In genomic region chr6:51664049-51664448, GRCm38 (mm10) we compare ENCODE assay signal across 19 mouse cellular contexts.
DNase-seq lines count a peak whose midpoint lies in the region; ATAC-seq and TF ChIP-seq lines count a peak whose summit lies in the region.
"Had no signal": no experiment of that assay in that cellular context is flagged by ENCODE, and none has a peak within 500 bp of the region (broad histone marks: within the 10 kb centered on the region; RNA-seq: fewer than 3 reads in every experiment).

No protein-coding gene starts in this region.

- H3K27ac ChIP-seq in midbrain, embryonic 11.5 days (ENCODE audit: low read depth, low read length) = no peak overlapping the region
- H3K27ac ChIP-seq in midbrain, postnatal 0 days (ENCODE audit: low read depth, low read length) = no peak overlapping the region
- H3K27ac ChIP-seq in hindbrain, embryonic 13.5 days = no peak overlapping the region
- H3K27ac ChIP-seq: embryonic facial prominence, embryonic 10.5 days; embryonic facial prominence, embryonic 12.5 days; forebrain, embryonic 13.5 days; forebrain, embryonic 15.5 days had no signal

- no peaks in the 10 kb centered on the region for H3K36me3 ChIP-seq in midbrain, embryonic 11.5 days (ENCODE audit: control insufficient read depth, insufficient read depth, low read length)
- no peaks in the 10 kb centered on the region for H3K36me3 ChIP-seq in midbrain, postnatal 0 days (ENCODE audit: insufficient read depth, low read length)
- no peaks in the 10 kb centered on the region for H3K36me3 ChIP-seq in hindbrain, embryonic 13.5 days
- H3K36me3 ChIP-seq: embryonic facial prominence, embryonic 10.5 days; embryonic facial prominence, embryonic 12.5 days; forebrain, embryonic 15.5 days had no signal

- no peaks in the 10 kb centered on the region; the same call in 1 of the 2 replicates for H3K4me1 ChIP-seq in midbrain, embryonic 11.5 days (ENCODE audit: control insufficient read depth, insufficient read depth, low read length)
- no peaks in the 10 kb centered on the region for H3K4me1 ChIP-seq in midbrain, postnatal 0 days (ENCODE audit: insufficient read depth, low read length)
- H3K4me1 ChIP-seq in hindbrain, embryonic 13.5 days (replicated peaks) = no peaks in the 10 kb centered on the region
- H3K4me1 ChIP-seq: embryonic facial prominence, embryonic 10.5 days; embryonic facial prominence, embryonic 12.5 days; forebrain, embryonic 13.5 days; forebrain, embryonic 15.5 days had no signal

- TF ChIP-seq CTCF in midbrain, postnatal 0 days (IDR thresholded peaks at IDR 0.05) = no peak

- ATAC-seq in frontal cortex, adult (ENCODE audit: low TSS enrichment) = peak; percentile 92
- no peak for ATAC-seq in midbrain, embryonic 11.5 days (ENCODE audit: low FRiP score)
- no peak for ATAC-seq in midbrain, postnatal 0 days (ENCODE audit: low FRiP score)
- no peak for ATAC-seq in hindbrain, embryonic 13.5 days (ENCODE audit: low FRiP score)
- ATAC-seq: forebrain, embryonic 13.5 days; forebrain, embryonic 15.5 days; forebrain, postnatal 0 days had no signal

- H3K9ac ChIP-seq in midbrain, embryonic 11.5 days (ENCODE audit: low read length) = no peak overlapping the region
- no peak overlapping the region for H3K9ac ChIP-seq in midbrain, postnatal 0 days (replicated peaks; ENCODE audit: low read length, poor library complexity, severe bottlenecking)
- no peak overlapping the region for H3K9ac ChIP-seq in hindbrain, embryonic 13.5 days
- H3K9ac ChIP-seq: embryonic facial prominence, embryonic 12.5 days; forebrain, embryonic 13.5 days; forebrain, embryonic 15.5 days; forebrain, postnatal 0 days had no signal

- no peak for DNase-seq in frontal cortex, adult 2 months (ENCODE audit: extremely low spot score in 1 of 2, low spot score in 1 of 2)
- DNase-seq in midbrain, embryonic 11.5 days (ENCODE audit: low spot score, missing footprints) = peak; percentile 41
- DNase-seq in midbrain, postnatal 0 days (ENCODE audit: low spot score) = no peak
- DNase-seq: adrenal gland, adult 2 months; adrenal gland, postnatal 10 days; adrenal gland, postnatal 25 days; B cell, adult 2 months; cerebellum, adult 11-12 months; cerebellum, adult 2 months; cerebellum, adult 9-10 months; cerebellum, postnatal 10 days; cerebellum, postnatal 25 days; forebrain, postnatal 0 days had no signal

- 91% methylated on average over 5 of the region's 5 CpGs for WGBS in midbrain, embryonic 11.5 days
- 95% methylated on average over 5 of the region's 5 CpGs for WGBS in midbrain, postnatal 0 days
- WGBS in hindbrain, embryonic 13.5 days = 93% methylated on average over 5 of the region's 5 CpGs

- H3K27me3 ChIP-seq in midbrain, embryonic 11.5 days (ENCODE audit: control insufficient read depth, insufficient read depth, low read length) = no peaks in the 10 kb centered on the region
- H3K27me3 ChIP-seq in midbrain, postnatal 0 days (ENCODE audit: insufficient read depth, low read length) = no peaks in the 10 kb centered on the region
- H3K27me3 ChIP-seq in hindbrain, embryonic 13.5 days = no peaks in the 10 kb centered on the region
- H3K27me3 ChIP-seq: embryonic facial prominence, embryonic 12.5 days; forebrain, embryonic 13.5 days; forebrain, embryonic 15.5 days had no signal

- no peak overlapping the region for H3K4me2 ChIP-seq in midbrain, embryonic 11.5 days
- H3K4me2 ChIP-seq in midbrain, postnatal 0 days (ENCODE audit: low read depth, low read length, poor library complexity, severe bottlenecking) = no peak overlapping the region
- H3K4me2 ChIP-seq in hindbrain, embryonic 13.5 days = no peak overlapping the region
- H3K4me2 ChIP-seq: embryonic facial prominence, embryonic 12.5 days; forebrain, embryonic 13.5 days; forebrain, embryonic 15.5 days had no signal

- no peak overlapping the region for H3K4me3 ChIP-seq in midbrain, embryonic 11.5 days (ENCODE audit: low read depth, low read length)
- no peak overlapping the region for H3K4me3 ChIP-seq in midbrain, postnatal 0 days (ENCODE audit: low read depth, low read length)
- no peak overlapping the region for H3K4me3 ChIP-seq in hindbrain, embryonic 13.5 days
- H3K4me3 ChIP-seq: embryonic facial prominence, embryonic 10.5 days; embryonic facial prominence, embryonic 12.5 days; forebrain, embryonic 13.5 days; forebrain, embryonic 15.5 days had no signal

- peaks cover 12% of the 10 kb centered on the region for H3K9me3 ChIP-seq in midbrain, embryonic 11.5 days (ENCODE audit: control insufficient read depth, low read length)
- no peaks in the 10 kb centered on the region for H3K9me3 ChIP-seq in midbrain, postnatal 0 days (ENCODE audit: low read length)
- H3K9me3 ChIP-seq in hindbrain, embryonic 13.5 days = peaks cover 12% of the 10 kb centered on the region; the same call in 1 of the 2 replicates
